Mouse (Mus musculus) thymus, adult 2 months (tissue): ENCODE results near the gene Gtf3c6. TPM values are rescaled to one million over a fixed set of nuclear protein-coding genes. Genes with fewer than 3 reads are reported as not detected.

ENCODE experiments used
- DNase-seq: peaks from one replicate; pipeline ENCODE4 v3.0.0; 2021
- H3K27ac ChIP-seq: fragments of 200-500 bp; 2 replicates; pipeline ENCODE4 v1.5.1; 2012; ENCODE audit warnings: low read length, control low read depth; ENCODE audit not compliant: control insufficient read depth, insufficient read depth
- H3K27me3 ChIP-seq: fragments of 200-500 bp; 2 replicates; pipeline ENCODE4 v1.6.1; 2012; ENCODE audit warnings: mild to moderate bottlenecking, low read length, moderate library complexity, mixed read lengths; ENCODE audit not compliant: control insufficient read depth, insufficient read depth
- H3K36me3 ChIP-seq: fragments of 200-500 bp; 2 replicates; pipeline ENCODE4 v1.6.1; 2012; ENCODE audit warnings: mild to moderate bottlenecking, low read length, moderate library complexity; ENCODE audit not compliant: control insufficient read depth, insufficient read depth
- H3K4me1 ChIP-seq: fragments of 200-500 bp; replicated peaks from 2 replicates; pipeline ENCODE4 v1.6.1; 2012; ENCODE audit warnings: low read length; ENCODE audit not compliant: control insufficient read depth, insufficient read depth
- H3K4me3 ChIP-seq: fragments of 200-500 bp; 2 replicates; pipeline ENCODE4 v1.5.1; 2012; ENCODE audit warnings: mild to moderate bottlenecking, low read length, control low read depth, moderate library complexity; ENCODE audit not compliant: control insufficient read depth, insufficient read depth
- CTCF ChIP-seq: fragments of 200-500 bp; IDR thresholded peaks from 2 replicates; pipeline ENCODE4 v1.5.1; 2012; ENCODE audit warnings: mild to moderate bottlenecking, control low read depth, low read length, moderate library complexity, borderline replicate concordance; ENCODE audit not compliant: control insufficient read depth, poor library complexity, insufficient read depth; ENCODE audit errors: extremely low read depth
- POLR2A ChIP-seq: fragments of 200-500 bp; IDR thresholded peaks from 2 replicates; pipeline ENCODE4 v1.6.1; 2012; ENCODE audit warnings: mild to moderate bottlenecking, low read length, control low read depth, moderate library complexity; ENCODE audit not compliant: control insufficient read depth, poor library complexity, insufficient read depth; ENCODE audit errors: extremely low read depth
- WGBS: fragments of 180-500 bp; shearing (Covaris S2); methylation state at CpG from one replicate; pipeline ENCODE4 v1.1.7; 2018; 5-methylcytosine and 5-hydroxymethylcytosine counted together
- polyA plus RNA-seq: library from polyadenylated mRNA; depleted of rRNA; stranded (reverse); fragments of >200 nt; gene quantifications from 2 replicates; pipeline ENCODE4 v1.2.3, GENCODE M21; 2012

The Gtf3c6 gene
- polyA plus RNA-seq, 1 experiment, result 9.3 TPM

GRCm38 (mm10) chr10:40281565-40281964 is 23.7 kb upstream of the Gtf3c6 start:
- Histone ChIP-seq H3K4me1 (no peaks in the 10 kb centered on the region), H3K27me3 (no peaks in the 10 kb centered on the region), H3K36me3 (no peaks in the 10 kb centered on the region), H3K27ac (no peak overlapping the region), H3K4me3 (no peak overlapping the region)
- DNase-seq, result no peak
- WGBS, result 100% methylated on average over 2 of the region's 2 CpGs
- TF ChIP-seq CTCF, result no peak
- no peak for TF ChIP-seq POLR2A

GRCm38 (mm10) chr10:40278317-40278716 is 20.4 kb upstream of the Gtf3c6 start:
- Histone ChIP-seq H3K4me3 (no peak overlapping the region), H3K27ac (no peak overlapping the region), H3K36me3 (no peaks in the 10 kb centered on the region), H3K4me1 (peaks cover 4% of the 10 kb centered on the region; the same call in 1 of the 2 replicates), H3K27me3 (no peaks in the 10 kb centered on the region)
- WGBS, result 67% methylated on average over 5 of the region's 5 CpGs
- no peak for DNase-seq
- no peak for TF ChIP-seq POLR2A
- no peak for TF ChIP-seq CTCF

GRCm38 (mm10) chr10:40275991-40276390 is 18.1 kb upstream of the Gtf3c6 start:
- no peak for DNase-seq
- 19% methylated on average over 7 of the region's 7 CpGs for WGBS

GRCm38 (mm10) chr10:40273938-40274337 is 16.0 kb upstream of the Gtf3c6 start:
- Histone ChIP-seq H3K4me1 (peaks cover 4% of the 10 kb centered on the region; the same call in 1 of the 2 replicates), H3K4me3 (no peak overlapping the region), H3K27ac (no peak overlapping the region), H3K27me3 (no peaks in the 10 kb centered on the region), H3K36me3 (no peaks in the 10 kb centered on the region)
- no peak for DNase-seq
- WGBS, result 88% methylated on average over 5 of the region's 5 CpGs
- no peak for TF ChIP-seq POLR2A
- no peak for TF ChIP-seq CTCF

More at GRCm38 (mm10) chr10:40275991-40276390, 18.1 kb upstream of the Gtf3c6 start:
- Histone ChIP-seq H3K4me1 (peaks cover 4% of the 10 kb centered on the region; the same call in 1 of the 2 replicates), H3K27ac (no peak overlapping the region), H3K27me3 (no peaks in the 10 kb centered on the region), H3K36me3 (no peaks in the 10 kb centered on the region), H3K4me3 (no peak overlapping the region)
- TF ChIP-seq POLR2A (no peak), CTCF (no peak)

- no peak for DNase-seq
- H3K36me3 ChIP-seq, result no peaks in the 10 kb centered on the region
- WGBS, result 95% methylated on average over 3 of the region's 3 CpGs
Measured at GRCm38 (mm10) chr10:40271216-40271615, 13.3 kb upstream of the Gtf3c6 start.

GRCm38 (mm10) chr10:40264920-40265319 is 7.0 kb upstream of the Gtf3c6 start:
- 98% methylated on average over 3 of the region's 3 CpGs for WGBS
- TF ChIP-seq CTCF (no peak), POLR2A (no peak)
- Histone ChIP-seq H3K27me3 (no peaks in the 10 kb centered on the region), H3K36me3 (no peaks in the 10 kb centered on the region), H3K27ac (no peak overlapping the region), H3K4me1 (no peaks in the 10 kb centered on the region), H3K4me3 (no peak overlapping the region)
- no peak for DNase-seq

More at GRCm38 (mm10) chr10:40271216-40271615, 13.3 kb upstream of the Gtf3c6 start:
- H3K27ac ChIP-seq, result no peak overlapping the region
- no peak overlapping the region for H3K4me3 ChIP-seq
- peaks cover 4% of the 10 kb centered on the region; the same call in 1 of the 2 replicates for H3K4me1 ChIP-seq
- no peak for TF ChIP-seq POLR2A
- TF ChIP-seq CTCF, result no peak
- no peaks in the 10 kb centered on the region for H3K27me3 ChIP-seq

- no peaks in the 10 kb centered on the region for H3K4me1 ChIP-seq
- no peak for DNase-seq
Measured at GRCm38 (mm10) chr10:40263691-40264090, 5.8 kb upstream of the Gtf3c6 start.

More at GRCm38 (mm10) chr10:40263691-40264090, 5.8 kb upstream of the Gtf3c6 start:
- Histone ChIP-seq H3K4me3 (no peak overlapping the region), H3K27ac (no peak overlapping the region), H3K27me3 (no peaks in the 10 kb centered on the region), H3K36me3 (no peaks in the 10 kb centered on the region)
- WGBS, result 95% methylated on average over 4 of the region's 4 CpGs
- no peak for TF ChIP-seq CTCF
- TF ChIP-seq POLR2A, result no peak
